Mouse (Mus musculus) C2C12 (cell line): ENCODE results near the gene Kcnh2.

Experiments used
- CTCF ChIP-seq: IDR thresholded peaks from one replicate; pipeline ENCODE4 v1.5.1; 2011; ENCODE audit not compliant: control insufficient read depth, insufficient read depth, insufficient read length
- MAX ChIP-seq: IDR thresholded peaks from one replicate; pipeline ENCODE4 v1.6.1; 2011; ENCODE audit warnings: mild to moderate bottlenecking, control low read depth
- MYOG ChIP-seq: IDR thresholded peaks from one replicate; pipeline ENCODE4 v1.6.1; 2011; ENCODE audit not compliant: control insufficient read depth, insufficient read length; ENCODE audit errors: extremely low read depth

DNA sequence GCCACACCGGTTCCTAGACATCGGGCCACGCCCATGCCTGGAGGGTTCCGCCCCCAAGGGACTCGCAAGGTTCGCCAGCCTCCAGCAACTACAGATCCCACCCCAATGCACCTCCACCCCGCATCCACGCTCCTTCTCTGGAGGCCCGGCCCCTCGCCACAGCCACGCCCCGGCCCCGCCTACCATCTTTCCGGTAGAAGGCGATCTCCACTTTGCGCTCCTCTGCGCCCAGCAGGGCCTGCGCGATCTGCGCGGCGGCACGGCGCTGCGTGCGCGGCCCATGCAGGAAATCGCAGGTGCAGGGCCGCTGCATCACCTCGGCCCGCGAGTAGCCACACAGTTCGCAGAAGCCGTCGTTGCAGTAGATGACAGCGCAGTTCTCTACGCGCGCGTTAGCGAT is 3.3 kb downstream of the Kcnh2 start:
- TF ChIP-seq CTCF = no peak
- no peak for TF ChIP-seq MYOG
- TF ChIP-seq MAX = no peak
